Mouse (Mus musculus) bone marrow, adult 2 months (tissue): ENCODE data around the gene Jun.

Experiments
- CTCF ChIP-seq: fragments of 200-500 bp; IDR thresholded peaks from 2 replicates; pipeline ENCODE4 v1.5.1; 2011; ENCODE audit warnings: low read length, control low read depth; ENCODE audit not compliant: control insufficient read depth, insufficient read depth
- POLR2A ChIP-seq: fragments of 200-500 bp; IDR thresholded peaks from 2 replicates; pipeline ENCODE4 v1.6.1; 2011; ENCODE audit warnings: low read depth, mild to moderate bottlenecking, control low read depth, low read length, borderline replicate concordance; ENCODE audit not compliant: control insufficient read depth

DNA sequence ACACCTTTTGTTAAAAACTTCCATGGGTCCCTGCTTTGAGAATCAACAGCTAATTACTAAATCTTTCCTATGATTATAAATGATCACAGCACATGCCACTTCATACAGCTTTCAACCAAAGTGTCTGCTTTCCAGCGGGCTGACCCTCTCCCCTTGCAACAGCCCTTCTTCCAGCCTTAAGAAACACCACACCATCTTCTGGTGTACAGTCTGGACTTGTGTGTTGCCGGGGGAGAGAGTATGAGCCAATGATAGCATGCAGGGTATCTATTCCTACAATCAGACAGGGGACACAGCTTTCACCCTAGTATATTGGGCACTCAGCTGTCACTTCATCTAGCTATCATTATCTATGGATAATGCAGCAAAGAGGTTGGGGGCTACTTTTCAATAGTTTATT, 2.9 kb downstream of the Jun start:
- TF ChIP-seq POLR2A (no peak), CTCF (no peak)
